Mouse (Mus musculus) hindbrain, embryonic 11.5 days (tissue): ENCODE measurements at regions not wholly inside any gene's neighbourhood (a gene's known extent, or its start where the extent isn't known, plus 50 kb on each side); places are given as distances from the start of the nearest gene placed in this dataset.

Experiments
- ATAC-seq: fragments of 200-750 bp; cut with Nextera tagmentation; 2 replicates; pipeline ENCODE4 v1.8.0; 2017; ENCODE audit warnings: mild to moderate bottlenecking, moderate TSS enrichment, moderate library complexity; ENCODE audit not compliant: low FRiP score
- DNase-seq: peaks from one replicate; pipeline ENCODE4 v3.0.0-alpha.2; 2015; ENCODE audit warnings: low spot score
- H3K27ac ChIP-seq: fragments of 300-500 bp; sonication (generic); 2 replicates; pipeline ENCODE4 v1.5.1; 2014; ENCODE audit warnings: mild to moderate bottlenecking, low read depth, low read length
- H3K27me3 ChIP-seq: fragments of 300-500 bp; sonication (generic); 2 replicates; pipeline ENCODE4 v1.6.1; 2014; ENCODE audit warnings: mild to moderate bottlenecking, low read length, moderate library complexity, mixed read lengths; ENCODE audit not compliant: control insufficient read depth, insufficient read depth
- H3K36me3 ChIP-seq: fragments of 300-500 bp; sonication (generic); 2 replicates; pipeline ENCODE4 v1.6.1; 2014; ENCODE audit warnings: mild to moderate bottlenecking, low read length, moderate library complexity, mixed read lengths; ENCODE audit not compliant: control insufficient read depth, insufficient read depth
- H3K4me1 ChIP-seq: fragments of 300-500 bp; sonication (generic); replicated peaks from 2 replicates; pipeline ENCODE4 v1.6.1; 2014; ENCODE audit warnings: low read length, mixed read lengths; ENCODE audit not compliant: control insufficient read depth, insufficient read depth
- H3K4me2 ChIP-seq: fragments of 300-500 bp; sonication (generic); replicated peaks from 2 replicates; pipeline ENCODE4 v1.6.1; 2014; ENCODE audit warnings: mild to moderate bottlenecking, low read depth, low read length
- H3K4me3 ChIP-seq: fragments of 300-500 bp; sonication (generic); 2 replicates; pipeline ENCODE4 v1.5.1; 2014; ENCODE audit warnings: low read depth, low read length
- H3K9ac ChIP-seq: fragments of 300-500 bp; sonication (generic); 2 replicates; pipeline ENCODE4 v1.6.1; 2014; ENCODE audit warnings: low read depth, low read length
- H3K9me3 ChIP-seq: fragments of 300-500 bp; sonication (generic); 2 replicates; pipeline ENCODE4 v1.6.1; 2016; ENCODE audit warnings: low read length; ENCODE audit not compliant: control insufficient read depth
- WGBS: fragments of 180-500 bp; shearing (Covaris S2); extraction: QIAGEN DNeasy Blood & Tissue Kit; methylation state at CpG from one replicate; pipeline ENCODE4 v1.1.7; 2014; 5-methylcytosine and 5-hydroxymethylcytosine counted together

DNA sequence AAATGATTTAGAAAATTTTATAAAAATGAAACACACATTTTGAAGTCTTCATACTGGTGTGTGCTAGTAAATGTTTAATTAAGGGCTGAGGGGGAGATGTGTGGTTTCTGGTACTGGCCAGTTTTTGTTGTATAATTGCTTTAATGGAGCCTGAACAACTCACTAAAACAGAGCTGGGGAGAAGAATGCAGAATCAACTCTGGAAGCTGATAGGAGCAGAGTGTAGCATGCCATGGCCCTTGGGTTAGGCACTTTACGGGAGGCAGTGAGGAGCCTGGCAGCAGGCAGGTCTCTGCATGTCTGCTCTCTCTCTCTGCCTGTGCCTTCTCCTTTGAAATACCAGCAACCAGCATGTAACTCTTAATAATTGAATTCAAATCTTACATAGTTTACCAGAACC is 104.9 kb downstream of the Tmem30b start:
- Histone ChIP-seq H3K9ac (no peak overlapping the region), H3K4me1 (no peaks in the 10 kb centered on the region)
- WGBS, result 74% methylated on average over 1 of the region's 1 CpGs

DNA sequence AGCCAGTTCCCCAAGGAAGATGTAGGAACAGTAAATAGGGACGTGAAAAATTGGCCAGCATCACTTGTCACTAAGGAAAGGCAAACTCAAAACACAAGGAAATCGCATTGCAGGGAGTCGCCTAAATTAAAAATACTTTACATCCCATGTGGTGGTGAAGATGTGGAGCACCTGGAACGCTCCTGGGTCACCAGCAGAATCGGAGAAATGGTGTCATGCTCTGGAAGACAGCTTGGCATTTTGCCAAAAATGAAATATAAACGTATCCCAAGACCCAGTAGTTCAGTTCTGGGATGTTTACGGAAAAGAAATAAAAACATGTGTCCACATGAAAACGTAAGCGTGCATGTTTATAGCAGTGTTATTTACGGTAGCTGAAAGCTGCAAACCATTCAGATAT is 111.5 kb downstream of the Tmem30b start:
- H3K9me3 ChIP-seq, result no peaks in the 10 kb centered on the region
- ATAC-seq, result no peak
- DNase-seq, result no peak
- H3K4me3 ChIP-seq, result no peak overlapping the region
- H3K4me2 ChIP-seq, result no peak overlapping the region
- H3K27me3 ChIP-seq, result no peaks in the 10 kb centered on the region
- H3K4me1 ChIP-seq, result no peaks in the 10 kb centered on the region
- no peak overlapping the region for H3K9ac ChIP-seq
- no peaks in the 10 kb centered on the region for H3K36me3 ChIP-seq
- WGBS, result 84% methylated on average over 10 of the region's 10 CpGs
- no peak overlapping the region for H3K27ac ChIP-seq

More for the DNA sequence above, 104.9 kb downstream of the Tmem30b start:
- Histone ChIP-seq H3K27me3 (no peaks in the 10 kb centered on the region), H3K9me3 (no peaks in the 10 kb centered on the region), H3K4me2 (no peak overlapping the region), H3K27ac (no peak overlapping the region), H3K4me3 (no peak overlapping the region), H3K36me3 (no peaks in the 10 kb centered on the region)
- DNase-seq (no peak), ATAC-seq (no peak)

DNA sequence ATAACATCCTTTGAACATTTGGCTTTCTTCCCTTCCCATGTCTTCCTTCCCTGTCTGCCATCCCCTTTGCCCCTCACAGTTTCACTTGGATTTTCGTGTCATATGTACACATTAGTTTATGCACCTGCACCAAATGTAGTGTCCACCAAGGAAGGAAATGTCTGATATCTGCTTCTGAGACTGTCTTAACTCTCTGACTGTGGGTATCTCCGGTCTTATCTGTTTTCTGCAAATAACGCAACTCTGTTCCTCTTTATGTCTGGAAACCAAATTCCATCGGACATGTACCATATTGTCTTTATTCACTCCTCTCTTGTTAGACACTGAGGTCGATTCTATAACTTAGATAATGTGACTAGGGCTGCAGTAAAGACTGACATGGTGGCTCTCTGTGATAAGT is 113.6 kb downstream of the Tmem30b start:
- ATAC-seq (no peak), DNase-seq (no peak)
- Histone ChIP-seq H3K9me3 (no peaks in the 10 kb centered on the region), H3K4me1 (no peaks in the 10 kb centered on the region), H3K4me2 (no peak overlapping the region), H3K9ac (no peak overlapping the region), H3K27me3 (no peaks in the 10 kb centered on the region), H3K27ac (no peak overlapping the region), H3K36me3 (no peaks in the 10 kb centered on the region), H3K4me3 (no peak overlapping the region)
- WGBS, result 84% methylated on average over 5 of the region's 5 CpGs

DNA sequence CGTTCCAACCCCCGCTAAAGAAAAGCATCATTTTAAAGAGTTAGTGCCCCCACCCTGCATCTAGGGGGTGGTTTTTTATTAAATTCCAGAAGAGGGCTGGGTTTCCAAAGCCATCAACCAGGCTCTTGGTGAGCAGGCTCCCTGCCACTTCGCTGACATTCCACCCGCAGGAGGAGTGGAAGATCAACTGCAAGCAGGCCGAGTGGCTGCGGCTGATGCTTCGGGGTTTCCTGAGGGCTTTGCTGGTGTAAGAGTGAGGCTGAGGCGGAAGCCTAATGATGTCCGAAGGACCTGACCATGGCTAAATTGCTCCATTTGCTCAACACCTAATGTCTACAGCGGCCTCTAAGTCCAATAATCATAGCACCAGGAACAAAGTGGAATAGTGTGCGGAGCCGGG is 118.0 kb downstream of the Tmem30b start:
- Histone ChIP-seq H3K4me2 (no peak overlapping the region), H3K27me3 (no peaks in the 10 kb centered on the region), H3K4me1 (no peaks in the 10 kb centered on the region), H3K9me3 (no peaks in the 10 kb centered on the region), H3K4me3 (no peak overlapping the region), H3K27ac (no peak overlapping the region), H3K36me3 (no peaks in the 10 kb centered on the region), H3K9ac (no peak overlapping the region)
- DNase-seq, result no peak
- ATAC-seq, result no peak
- 64% methylated on average over 12 of the region's 12 CpGs for WGBS

DNA sequence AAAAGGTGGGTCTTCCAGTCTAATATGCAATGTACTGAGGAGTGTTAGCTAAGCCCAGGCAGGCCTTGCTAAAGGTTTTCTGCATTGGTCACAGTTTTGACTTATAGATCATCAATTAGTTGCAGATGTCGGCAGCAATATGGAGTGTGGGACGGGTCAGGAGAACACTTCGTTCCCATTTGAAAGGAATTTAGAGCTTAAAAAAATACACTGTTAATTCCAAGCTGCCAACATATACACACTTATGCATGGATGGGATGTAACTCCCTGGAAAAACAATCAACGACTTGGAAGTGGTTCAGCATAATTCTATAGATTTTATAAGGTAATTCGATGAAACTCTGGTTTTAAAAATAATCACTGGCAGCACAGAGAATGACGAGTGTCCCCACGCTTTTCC is 121.4 kb downstream of the Tmem30b start:
- H3K9ac ChIP-seq, result no peak overlapping the region
- no peak for ATAC-seq
- 76% methylated on average over 7 of the region's 7 CpGs for WGBS
- no peaks in the 10 kb centered on the region for H3K36me3 ChIP-seq
- H3K9me3 ChIP-seq, result no peaks in the 10 kb centered on the region
- H3K27me3 ChIP-seq, result no peaks in the 10 kb centered on the region
- H3K4me1 ChIP-seq, result no peaks in the 10 kb centered on the region
- no peak overlapping the region for H3K27ac ChIP-seq
- no peak overlapping the region for H3K4me2 ChIP-seq
- no peak overlapping the region for H3K4me3 ChIP-seq
- no peak for DNase-seq

DNA sequence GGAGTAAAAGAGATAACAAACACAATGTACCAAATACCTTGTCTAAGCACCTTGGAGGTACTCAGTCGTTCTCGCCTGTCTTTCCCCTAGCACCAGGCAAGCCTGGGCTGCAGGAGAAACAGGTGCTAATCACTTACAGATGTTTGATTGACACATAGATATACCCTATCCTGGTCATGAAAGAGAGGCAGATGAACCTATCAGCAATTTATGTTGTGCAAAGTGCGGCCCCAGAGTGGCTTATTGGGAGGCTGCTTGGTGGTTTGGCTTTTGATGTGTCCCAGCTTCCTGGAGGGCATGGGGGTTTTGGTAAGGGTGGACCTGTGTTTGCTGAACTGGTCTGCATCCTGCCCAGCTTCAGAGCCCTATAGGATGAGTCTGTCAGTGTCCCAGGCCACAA is 129.1 kb downstream of the Tmem30b start:
- Histone ChIP-seq H3K9me3 (no peaks in the 10 kb centered on the region), H3K27ac (no peak overlapping the region), H3K9ac (no peak overlapping the region), H3K27me3 (no peaks in the 10 kb centered on the region), H3K4me1 (no peaks in the 10 kb centered on the region), H3K4me3 (no peak overlapping the region), H3K4me2 (no peak overlapping the region), H3K36me3 (no peaks in the 10 kb centered on the region)
- DNase-seq, result no peak
- 80% methylated on average over 3 of the region's 3 CpGs for WGBS
- ATAC-seq, result no peak

DNA sequence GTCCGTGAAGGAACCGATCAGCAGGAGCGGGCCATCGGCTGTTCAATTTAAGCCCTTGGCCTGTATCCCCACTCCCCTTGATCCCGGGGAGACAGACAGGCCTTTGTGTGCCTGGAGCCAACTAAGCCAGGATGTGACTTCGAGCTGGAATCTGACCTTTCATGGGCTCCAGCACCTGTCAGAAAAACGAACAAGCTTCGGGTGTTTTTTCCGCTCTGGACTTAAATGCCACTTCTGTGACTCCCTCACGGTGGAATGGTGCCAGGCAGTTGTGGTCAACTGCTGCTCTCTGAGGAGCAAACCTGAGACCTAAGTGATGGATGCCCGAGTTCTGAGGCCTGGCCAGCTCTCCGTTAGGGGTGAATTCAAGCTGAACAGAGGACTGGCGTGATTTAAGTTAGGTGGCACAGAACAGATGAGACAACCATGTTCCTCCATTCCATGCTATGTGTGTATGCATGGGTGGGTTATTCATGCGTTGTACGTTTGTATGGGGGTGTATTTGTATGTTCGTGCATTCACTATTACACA is 129.8 kb downstream of the Tmem30b start:
- Histone ChIP-seq H3K36me3 (no peaks in the 10 kb centered on the region), H3K27me3 (no peaks in the 10 kb centered on the region), H3K4me1 (no peaks in the 10 kb centered on the region), H3K4me2 (no peak overlapping the region), H3K27ac (no peak overlapping the region), H3K9ac (no peak overlapping the region), H3K4me3 (no peak overlapping the region), H3K9me3 (no peaks in the 10 kb centered on the region)
- ATAC-seq (no peak), DNase-seq (no peak)
- WGBS, result 57% methylated on average over 16 of the region's 16 CpGs

DNA sequence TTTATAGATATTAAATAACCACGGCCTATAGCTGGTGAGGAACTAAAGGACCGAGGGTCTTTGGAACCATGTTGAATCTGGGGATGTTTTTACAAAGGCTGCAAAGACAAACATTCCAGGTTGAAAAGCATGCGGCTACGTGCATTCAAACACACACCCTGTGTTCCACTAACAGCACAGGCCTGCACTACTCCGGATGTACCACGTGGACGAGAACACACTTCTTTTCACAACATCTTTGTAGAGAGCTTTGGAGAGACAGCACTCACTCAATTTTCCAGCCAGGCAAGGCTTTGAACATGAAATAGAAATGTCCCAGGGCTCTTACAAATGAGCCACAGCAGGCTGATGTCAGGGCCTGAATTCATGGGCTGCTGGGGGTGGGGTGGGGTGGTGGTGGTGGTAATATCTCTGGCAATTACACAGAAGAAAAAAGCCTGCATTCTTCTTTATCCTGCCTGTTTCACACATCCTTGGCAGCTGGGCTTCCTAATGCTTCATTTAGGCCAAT is 129.3 kb downstream of the Slc38a6 start:
- H3K4me2 ChIP-seq, result no peak overlapping the region
- H3K9me3 ChIP-seq, result no peaks in the 10 kb centered on the region
- no peaks in the 10 kb centered on the region for H3K4me1 ChIP-seq
- H3K9ac ChIP-seq, result no peak overlapping the region
- no peaks in the 10 kb centered on the region for H3K27me3 ChIP-seq
- no peaks in the 10 kb centered on the region for H3K36me3 ChIP-seq
- H3K27ac ChIP-seq, result no peak overlapping the region
- DNase-seq (no peak), ATAC-seq (no peak; the same call in 1 of the 2 replicates)
- 71% methylated on average over 7 of the region's 7 CpGs for WGBS
- no peak overlapping the region for H3K4me3 ChIP-seq

DNA sequence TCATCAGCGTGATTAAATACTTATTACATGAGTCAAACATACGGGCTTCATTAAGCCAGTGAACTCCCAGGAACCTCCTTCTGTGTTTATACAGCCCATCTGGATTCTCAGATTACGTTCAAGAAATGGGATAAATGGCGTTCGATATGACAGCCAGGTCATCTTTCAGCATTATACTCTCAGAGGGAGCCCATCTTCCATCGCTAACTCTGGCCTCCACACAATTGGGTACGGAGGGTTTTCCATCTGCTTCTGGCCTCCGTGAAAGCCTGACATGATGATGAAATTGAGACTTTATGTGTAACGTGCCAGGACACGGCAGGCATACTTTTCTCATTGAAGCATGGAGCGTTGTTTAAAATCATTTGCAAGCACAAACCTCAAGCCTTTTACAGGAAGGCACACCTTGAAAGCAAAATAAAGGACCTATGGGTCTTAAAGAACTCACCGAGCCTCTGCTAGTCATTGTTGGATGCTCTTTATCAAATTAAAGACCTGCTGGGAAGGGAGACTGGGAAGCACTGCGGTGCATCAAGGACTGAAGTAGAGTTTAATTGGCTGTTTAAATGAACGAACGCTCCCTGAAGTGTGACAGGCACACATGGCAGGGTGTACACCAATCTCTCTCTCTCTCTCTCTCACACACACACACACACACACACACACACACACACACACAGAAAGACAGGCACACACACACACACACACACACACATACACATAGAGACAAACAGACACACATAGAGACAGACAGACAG is 127.0 kb downstream of the Slc38a6 start:
- no peaks in the 10 kb centered on the region for H3K36me3 ChIP-seq
- no peak overlapping the region for H3K9ac ChIP-seq
- H3K4me1 ChIP-seq, result no peaks in the 10 kb centered on the region
- WGBS, result 58% methylated on average over 15 of the region's 15 CpGs
- H3K4me2 ChIP-seq, result no peak overlapping the region
- H3K27ac ChIP-seq, result no peak overlapping the region
- no peaks in the 10 kb centered on the region for H3K27me3 ChIP-seq
- no peak overlapping the region for H3K4me3 ChIP-seq
- DNase-seq (no peak), ATAC-seq (no peak)
- no peaks in the 10 kb centered on the region for H3K9me3 ChIP-seq
